Mouse (Mus musculus): Measurements from ENCODE around the gene Fam178b.

- TF ChIP-seq CTCF (IDR thresholded peaks at IDR 0.05; ENCODE audit: borderline replicate concordance, extremely low read depth, insufficient read depth, insufficient read length) (no peak), POLR2A (IDR thresholded peaks at IDR 0.05; ENCODE audit: borderline replicate concordance, extremely low read depth, insufficient read depth, insufficient read length, poor library complexity, severe bottlenecking) (no peak)
Observed at GRCm38 (mm10) chr1:36670256-36670655, 12.7 kb downstream of the Fam178b start.

Data from brain, embryonic 14.5 days (tissue).